Mouse (Mus musculus): ENCODE results near the gene Lrpprc. TPM values are rescaled to one million over a fixed set of nuclear protein-coding genes. Genes with fewer than 3 reads are reported as not detected.
A peak's percentile ranks its signal among the peaks of the same experiment; 100 is the strongest.

Gene Lrpprc
- polyA plus RNA-seq, 1 experiment from 2014 or later, result 46.1 TPM

GRCm38 (mm10) chr17:84675951-84676366 lies 114.6 kb downstream of the Lrpprc start, which contains the start of gene Abcg8:
Abcg8 (plus strand) TSS chr17:84676302.
- H3K4me1 ChIP-seq (ENCODE audit: control insufficient read depth, insufficient read depth, low read length), result peaks cover 8% of the 10 kb centered on the region
- H3K9ac ChIP-seq (ENCODE audit: low read length), result peak within 1 kb of the TSS; percentile 50
- no peaks in the 10 kb centered on the region for H3K9me3 ChIP-seq (replicated peaks; ENCODE audit: control insufficient read depth, low read length)
- H3K36me3 ChIP-seq (ENCODE audit: control insufficient read depth, insufficient read depth, low read length), result no peaks in the 10 kb centered on the region
- no peaks in the 10 kb centered on the region for H3K27me3 ChIP-seq (ENCODE audit: control insufficient read depth, insufficient read depth, low read length)
- H3K4me2 ChIP-seq (ENCODE audit: low read depth, low read length), result peak within 1 kb of the TSS; percentile 66
- WGBS, result 2% methylated on average over 24 of the region's 24 CpGs
- ATAC-seq (ENCODE audit: insufficient read depth, low FRiP score), result no peak
- peak within 1 kb of the TSS; percentile 41 for H3K4me3 ChIP-seq (replicated peaks; ENCODE audit: low read length)
- no peak within 1 kb of the TSS for H3K27ac ChIP-seq (ENCODE audit: low read length)

DNA sequence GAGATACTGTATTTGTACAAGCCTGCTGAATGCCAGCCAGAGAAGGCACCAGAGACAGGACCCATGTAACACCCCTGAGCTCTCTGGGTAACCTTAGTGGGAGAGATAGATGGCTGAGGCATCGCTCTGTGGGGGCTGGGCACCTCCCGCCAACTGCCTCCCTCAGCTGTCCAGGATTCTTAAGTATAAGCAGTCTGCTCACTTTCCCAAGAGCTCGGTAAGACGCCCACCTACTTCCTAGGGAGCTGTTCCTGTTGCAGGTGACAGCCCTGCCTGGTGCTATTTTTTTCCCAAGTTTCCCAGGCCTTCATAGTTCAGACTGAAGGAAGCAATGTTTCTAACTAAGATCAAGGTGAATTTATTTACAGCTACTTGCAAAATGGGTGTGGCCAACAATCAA lies 115.4 kb downstream of the Lrpprc start:
- H3K9ac ChIP-seq (ENCODE audit: low read length), result no peak overlapping the region
- H3K27me3 ChIP-seq (ENCODE audit: control insufficient read depth, insufficient read depth, low read length), result no peaks in the 10 kb centered on the region
- H3K36me3 ChIP-seq (ENCODE audit: control insufficient read depth, insufficient read depth, low read length), result no peaks in the 10 kb centered on the region
- no peak overlapping the region for H3K4me2 ChIP-seq (ENCODE audit: low read depth, low read length)
- H3K9me3 ChIP-seq (replicated peaks; ENCODE audit: control insufficient read depth, low read length), result no peaks in the 10 kb centered on the region
- H3K4me3 ChIP-seq (replicated peaks; ENCODE audit: low read length), result no peak overlapping the region
- no peak overlapping the region for H3K27ac ChIP-seq (ENCODE audit: low read length)
- no peak for ATAC-seq (ENCODE audit: insufficient read depth, low FRiP score)
- 47% methylated on average over 4 of the region's 4 CpGs for WGBS
- H3K4me1 ChIP-seq (ENCODE audit: control insufficient read depth, insufficient read depth, low read length), result peaks cover 8% of the 10 kb centered on the region

DNA sequence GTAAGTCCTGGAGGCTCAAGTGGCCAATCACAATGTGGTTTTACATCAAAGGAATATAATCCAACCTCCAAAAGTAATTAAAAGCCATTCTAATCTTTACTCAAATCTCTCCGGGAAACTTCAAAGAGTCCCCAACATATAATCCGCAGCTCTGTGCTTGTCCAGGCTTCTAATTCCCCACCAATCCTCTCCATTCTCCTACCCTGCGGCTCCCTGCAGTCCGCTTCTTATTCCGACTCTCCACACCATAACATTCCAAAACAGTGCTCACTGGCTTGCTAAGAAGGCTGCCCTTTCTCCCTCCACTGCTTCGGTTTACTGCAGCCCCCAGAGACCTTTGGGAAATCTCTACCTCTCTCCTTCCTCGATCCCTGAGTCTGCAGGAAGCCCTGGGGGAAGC lies 116.5 kb downstream of the Lrpprc start:
- H3K36me3 ChIP-seq (ENCODE audit: control insufficient read depth, insufficient read depth, low read length), result no peaks in the 10 kb centered on the region
- peaks cover 8% of the 10 kb centered on the region for H3K4me1 ChIP-seq (ENCODE audit: control insufficient read depth, insufficient read depth, low read length)
- H3K9me3 ChIP-seq (replicated peaks; ENCODE audit: control insufficient read depth, low read length), result no peaks in the 10 kb centered on the region
- no peak overlapping the region for H3K4me2 ChIP-seq (ENCODE audit: low read depth, low read length)
- H3K27me3 ChIP-seq (ENCODE audit: control insufficient read depth, insufficient read depth, low read length), result no peaks in the 10 kb centered on the region
- H3K27ac ChIP-seq (ENCODE audit: low read length), result no peak overlapping the region
- no peak overlapping the region for H3K9ac ChIP-seq (ENCODE audit: low read length)
- no peak overlapping the region for H3K4me3 ChIP-seq (replicated peaks; ENCODE audit: low read length)
- WGBS, result 50% methylated on average over 7 of the region's 7 CpGs
- no peak for ATAC-seq (ENCODE audit: insufficient read depth, low FRiP score)

GRCm38 (mm10) chr17:84672376-84673369 lies 117.9 kb downstream of the Lrpprc start:
- Histone ChIP-seq H3K9me3 (replicated peaks; ENCODE audit: control insufficient read depth, low read length) (no peaks in the 10 kb centered on the region), H3K4me3 (replicated peaks; ENCODE audit: low read length) (no peak overlapping the region), H3K36me3 (ENCODE audit: control insufficient read depth, insufficient read depth, low read length) (no peaks in the 10 kb centered on the region), H3K27me3 (ENCODE audit: control insufficient read depth, insufficient read depth, low read length) (no peaks in the 10 kb centered on the region), H3K4me1 (ENCODE audit: control insufficient read depth, insufficient read depth, low read length) (peaks cover 8% of the 10 kb centered on the region), H3K9ac (ENCODE audit: low read length) (no peak overlapping the region), H3K27ac (ENCODE audit: low read length) (peak overlapping the region; percentile 49), H3K4me2 (ENCODE audit: low read depth, low read length) (no peak overlapping the region)
- peak; percentile 90 for ATAC-seq (ENCODE audit: insufficient read depth, low FRiP score)
- 53% methylated on average over 16 of the region's 16 CpGs for WGBS

- Histone ChIP-seq H3K4me1 (ENCODE audit: control insufficient read depth, insufficient read depth, low read length) (no peaks in the 10 kb centered on the region), H3K4me2 (ENCODE audit: low read depth, low read length) (no peak overlapping the region), H3K9me3 (replicated peaks; ENCODE audit: control insufficient read depth, low read length) (no peaks in the 10 kb centered on the region), H3K4me3 (replicated peaks; ENCODE audit: low read length) (no peak overlapping the region), H3K36me3 (ENCODE audit: control insufficient read depth, insufficient read depth, low read length) (no peaks in the 10 kb centered on the region), H3K27me3 (ENCODE audit: control insufficient read depth, insufficient read depth, low read length) (no peaks in the 10 kb centered on the region), H3K9ac (ENCODE audit: low read length) (no peak overlapping the region), H3K27ac (ENCODE audit: low read length) (no peak overlapping the region)
- ATAC-seq (ENCODE audit: insufficient read depth, low FRiP score), result no peak
- 82% methylated on average over 3 of the region's 3 CpGs for WGBS
Measured at GRCm38 (mm10) chr17:84667848-84668247, 122.7 kb downstream of the Lrpprc start.

GRCm38 (mm10) chr17:84665691-84666090 lies 124.9 kb downstream of the Lrpprc start:
- H3K36me3 ChIP-seq (ENCODE audit: control insufficient read depth, insufficient read depth, low read length), result no peaks in the 10 kb centered on the region
- WGBS, result 30% methylated on average over 9 of the region's 9 CpGs
- peak overlapping the region; percentile 24; the same call in 1 of the 2 replicates for H3K27ac ChIP-seq (ENCODE audit: low read length)
- H3K4me1 ChIP-seq (ENCODE audit: control insufficient read depth, insufficient read depth, low read length), result no peaks in the 10 kb centered on the region; the same call in 1 of the 2 replicates
- H3K4me2 ChIP-seq (ENCODE audit: low read depth, low read length), result no peak overlapping the region
- H3K9ac ChIP-seq (ENCODE audit: low read length), result no peak overlapping the region
- H3K4me3 ChIP-seq (replicated peaks; ENCODE audit: low read length), result no peak overlapping the region
- ATAC-seq (ENCODE audit: insufficient read depth, low FRiP score), result no peak
- no peaks in the 10 kb centered on the region for H3K9me3 ChIP-seq (replicated peaks; ENCODE audit: control insufficient read depth, low read length)
- no peaks in the 10 kb centered on the region for H3K27me3 ChIP-seq (ENCODE audit: control insufficient read depth, insufficient read depth, low read length)

- H3K27ac ChIP-seq (ENCODE audit: low read length), result no peak overlapping the region
Measured at GRCm38 (mm10) chr17:84665053-84665452, 125.5 kb downstream of the Lrpprc start.

GRCm38 (mm10) chr17:84658951-84659350 lies 131.6 kb downstream of the Lrpprc start:
- Histone ChIP-seq H3K27me3 (ENCODE audit: control insufficient read depth, insufficient read depth, low read length) (no peaks in the 10 kb centered on the region), H3K9me3 (replicated peaks; ENCODE audit: control insufficient read depth, low read length) (no peaks in the 10 kb centered on the region), H3K4me3 (replicated peaks; ENCODE audit: low read length) (no peak overlapping the region), H3K36me3 (ENCODE audit: control insufficient read depth, insufficient read depth, low read length) (no peaks in the 10 kb centered on the region), H3K4me2 (ENCODE audit: low read depth, low read length) (no peak overlapping the region), H3K27ac (ENCODE audit: low read length) (no peak overlapping the region), H3K9ac (ENCODE audit: low read length) (no peak overlapping the region), H3K4me1 (ENCODE audit: control insufficient read depth, insufficient read depth, low read length) (no peaks in the 10 kb centered on the region; the same call in 1 of the 2 replicates)
- no peak for ATAC-seq (ENCODE audit: insufficient read depth, low FRiP score)
- 67% methylated on average over 8 of the region's 8 CpGs for WGBS

More at GRCm38 (mm10) chr17:84665053-84665452, 125.5 kb downstream of the Lrpprc start:
- Histone ChIP-seq H3K4me3 (replicated peaks; ENCODE audit: low read length) (no peak overlapping the region), H3K4me1 (ENCODE audit: control insufficient read depth, insufficient read depth, low read length) (no peaks in the 10 kb centered on the region; the same call in 1 of the 2 replicates), H3K36me3 (ENCODE audit: control insufficient read depth, insufficient read depth, low read length) (no peaks in the 10 kb centered on the region), H3K4me2 (ENCODE audit: low read depth, low read length) (no peak overlapping the region), H3K9ac (ENCODE audit: low read length) (no peak overlapping the region), H3K27me3 (ENCODE audit: control insufficient read depth, insufficient read depth, low read length) (no peaks in the 10 kb centered on the region), H3K9me3 (replicated peaks; ENCODE audit: control insufficient read depth, low read length) (no peaks in the 10 kb centered on the region)
- ATAC-seq (ENCODE audit: insufficient read depth, low FRiP score), result no peak
- 41% methylated on average over 10 of the region's 10 CpGs for WGBS

DNA sequence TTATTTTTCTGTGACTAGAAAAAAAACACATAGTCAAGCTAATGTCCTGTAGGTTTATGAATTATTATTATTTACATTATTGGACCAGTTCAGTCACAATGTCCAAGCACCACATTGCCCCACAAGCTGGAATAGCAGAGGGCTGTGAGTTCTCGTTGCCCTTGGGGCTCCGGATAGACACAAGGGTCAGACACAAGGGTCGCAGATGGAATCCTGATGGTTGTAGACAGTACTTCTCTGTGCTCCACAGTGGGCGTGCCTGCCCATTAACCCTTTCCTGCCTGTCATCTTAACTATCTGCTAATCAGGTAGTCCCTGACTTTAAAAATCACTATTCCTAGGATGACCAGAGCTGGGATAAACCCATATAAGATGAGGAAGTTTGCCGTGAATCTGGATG lies 132.4 kb downstream of the Lrpprc start:
- H3K27ac ChIP-seq (ENCODE audit: low read length), result no peak overlapping the region
- H3K36me3 ChIP-seq (ENCODE audit: control insufficient read depth, insufficient read depth, low read length), result no peaks in the 10 kb centered on the region
- no peak overlapping the region for H3K9ac ChIP-seq (ENCODE audit: low read length)
- no peaks in the 10 kb centered on the region; the same call in 1 of the 2 replicates for H3K4me1 ChIP-seq (ENCODE audit: control insufficient read depth, insufficient read depth, low read length)
- 37% methylated on average over 5 of the region's 5 CpGs for WGBS
- H3K9me3 ChIP-seq (replicated peaks; ENCODE audit: control insufficient read depth, low read length), result no peaks in the 10 kb centered on the region
- no peak for ATAC-seq (ENCODE audit: insufficient read depth, low FRiP score)
- H3K27me3 ChIP-seq (ENCODE audit: control insufficient read depth, insufficient read depth, low read length), result no peaks in the 10 kb centered on the region
- no peak overlapping the region for H3K4me2 ChIP-seq (ENCODE audit: low read depth, low read length)
- no peak overlapping the region for H3K4me3 ChIP-seq (replicated peaks; ENCODE audit: low read length)
